Mouse (Mus musculus): Measurements from ENCODE around the gene Qpctl. TPM values are rescaled to one million over a fixed set of nuclear protein-coding genes. Genes with fewer than 3 reads are reported as not detected.

The Qpctl gene
- polyA plus RNA-seq, 1 experiment from 2014 or later = 13.1 TPM

- Histone ChIP-seq H3K9me3 (ENCODE audit: low read depth, low read length) (no peaks in the 10 kb centered on the region), H3K4me1 (ENCODE audit: insufficient read depth) (no peaks in the 10 kb centered on the region), H3K27me3 (ENCODE audit: insufficient read depth, low read length) (no peaks in the 10 kb centered on the region), H3K4me3 (ENCODE audit: low read depth, low read length) (no peak overlapping the region), H3K36me3 (ENCODE audit: insufficient read depth) (peaks cover 12% of the 10 kb centered on the region; the same call in 1 of the 2 replicates), H3K4me2 (no peak overlapping the region), H3K9ac (no peak overlapping the region), H3K27ac (ENCODE audit: low read depth) (no peak overlapping the region)
- WGBS = 88% methylated on average over 5 of the region's 5 CpGs
- DNase-seq (no peak), ATAC-seq (ENCODE audit: insufficient read depth) (no peak)
- TF ChIP-seq CTCF (IDR thresholded peaks at IDR 0.05; ENCODE audit: low read depth) = no peak
Measured at GRCm38 (mm10) chr7:19129396-19129795, 19.7 kb downstream of the Qpctl start.

DNA sequence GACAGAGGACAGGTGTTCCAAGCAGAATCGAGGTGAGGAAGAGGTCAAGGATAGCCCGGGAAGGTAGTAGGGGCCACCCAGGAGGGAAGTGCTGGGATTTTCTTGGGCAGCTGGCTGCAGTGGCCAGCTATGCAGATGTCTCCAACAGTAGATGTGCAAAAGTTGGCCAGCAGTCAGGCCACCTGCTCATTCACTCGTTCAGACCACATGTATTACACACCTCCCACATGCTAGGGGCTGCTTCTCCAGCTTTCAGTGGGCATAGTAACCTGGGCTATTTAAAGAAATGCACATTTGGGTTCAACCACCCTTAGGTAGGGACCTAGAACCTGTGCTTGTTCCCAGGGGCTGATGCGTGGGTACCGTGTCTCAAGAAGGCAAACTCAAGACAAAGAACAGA lies 21.3 kb downstream of the Qpctl start:
- no peak for TF ChIP-seq CTCF (IDR thresholded peaks at IDR 0.05; ENCODE audit: low read depth)
- 77% methylated on average over 5 of the region's 5 CpGs for WGBS
- ATAC-seq (ENCODE audit: insufficient read depth) = no peak
- no peak overlapping the region for H3K4me2 ChIP-seq
- DNase-seq = no peak
- H3K27ac ChIP-seq (ENCODE audit: low read depth) = no peak overlapping the region
- H3K9ac ChIP-seq = no peak overlapping the region
- H3K4me3 ChIP-seq (ENCODE audit: low read depth, low read length) = no peak overlapping the region
- H3K4me1 ChIP-seq (ENCODE audit: insufficient read depth) = no peaks in the 10 kb centered on the region
- no peaks in the 10 kb centered on the region for H3K27me3 ChIP-seq (ENCODE audit: insufficient read depth, low read length)
- H3K36me3 ChIP-seq (ENCODE audit: insufficient read depth) = peaks cover 12% of the 10 kb centered on the region; the same call in 1 of the 2 replicates
- H3K9me3 ChIP-seq (ENCODE audit: low read depth, low read length) = no peaks in the 10 kb centered on the region

- no peak for TF ChIP-seq CTCF (IDR thresholded peaks at IDR 0.05; ENCODE audit: low read depth)
- ATAC-seq (ENCODE audit: insufficient read depth) = no peak
- Histone ChIP-seq H3K36me3 (ENCODE audit: insufficient read depth) (peaks cover 12% of the 10 kb centered on the region; the same call in 1 of the 2 replicates), H3K9me3 (ENCODE audit: low read depth, low read length) (no peaks in the 10 kb centered on the region; the same call in 1 of the 2 replicates), H3K4me1 (ENCODE audit: insufficient read depth) (peaks cover 7% of the 10 kb centered on the region; the same call in 1 of the 2 replicates), H3K9ac (no peak overlapping the region), H3K27me3 (ENCODE audit: insufficient read depth, low read length) (no peaks in the 10 kb centered on the region), H3K4me2 (no peak overlapping the region), H3K4me3 (ENCODE audit: low read depth, low read length) (no peak overlapping the region), H3K27ac (ENCODE audit: low read depth) (no peak overlapping the region)
- DNase-seq = no peak
- 89% methylated on average over 6 of the region's 6 CpGs for WGBS
Measured at GRCm38 (mm10) chr7:19124713-19125112, 24.4 kb downstream of the Qpctl start.

DNA sequence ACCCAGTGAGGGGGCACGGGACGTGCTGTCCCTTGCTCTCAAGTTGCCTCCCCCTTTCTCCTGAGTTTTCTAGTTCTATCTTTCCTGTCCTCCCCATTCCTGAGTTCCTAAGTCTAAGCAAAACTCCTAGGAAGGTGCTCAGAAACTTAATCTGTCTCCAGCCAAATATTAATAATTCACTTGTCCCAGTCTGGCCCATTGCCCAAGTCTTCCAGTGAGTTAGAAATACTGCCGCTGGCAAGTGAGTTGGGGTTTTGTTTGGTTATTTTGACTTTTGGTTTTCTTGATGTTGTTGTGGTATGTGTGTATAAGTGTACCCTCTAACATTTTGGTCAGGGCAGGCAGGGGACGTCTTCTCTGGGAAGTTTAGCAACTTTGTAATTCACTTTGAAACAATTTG lies 27.4 kb downstream of the Qpctl start:
- H3K4me1 ChIP-seq (ENCODE audit: insufficient read depth) = peaks cover 12% of the 10 kb centered on the region; the same call in 1 of the 2 replicates
- no peaks in the 10 kb centered on the region for H3K27me3 ChIP-seq (ENCODE audit: insufficient read depth, low read length)
- no peak overlapping the region for H3K27ac ChIP-seq (ENCODE audit: low read depth)
- 86% methylated on average over 4 of the region's 4 CpGs for WGBS
- DNase-seq (no peak), ATAC-seq (ENCODE audit: insufficient read depth) (no peak)
- no peak overlapping the region for H3K4me3 ChIP-seq (ENCODE audit: low read depth, low read length)
- H3K9me3 ChIP-seq (ENCODE audit: low read depth, low read length) = peaks cover 8% of the 10 kb centered on the region
- H3K4me2 ChIP-seq = no peak overlapping the region
- no peak overlapping the region for H3K9ac ChIP-seq
- H3K36me3 ChIP-seq (ENCODE audit: insufficient read depth) = peaks cover 4% of the 10 kb centered on the region; the same call in 1 of the 2 replicates
- no peak for TF ChIP-seq CTCF (IDR thresholded peaks at IDR 0.05; ENCODE audit: low read depth)

DNA sequence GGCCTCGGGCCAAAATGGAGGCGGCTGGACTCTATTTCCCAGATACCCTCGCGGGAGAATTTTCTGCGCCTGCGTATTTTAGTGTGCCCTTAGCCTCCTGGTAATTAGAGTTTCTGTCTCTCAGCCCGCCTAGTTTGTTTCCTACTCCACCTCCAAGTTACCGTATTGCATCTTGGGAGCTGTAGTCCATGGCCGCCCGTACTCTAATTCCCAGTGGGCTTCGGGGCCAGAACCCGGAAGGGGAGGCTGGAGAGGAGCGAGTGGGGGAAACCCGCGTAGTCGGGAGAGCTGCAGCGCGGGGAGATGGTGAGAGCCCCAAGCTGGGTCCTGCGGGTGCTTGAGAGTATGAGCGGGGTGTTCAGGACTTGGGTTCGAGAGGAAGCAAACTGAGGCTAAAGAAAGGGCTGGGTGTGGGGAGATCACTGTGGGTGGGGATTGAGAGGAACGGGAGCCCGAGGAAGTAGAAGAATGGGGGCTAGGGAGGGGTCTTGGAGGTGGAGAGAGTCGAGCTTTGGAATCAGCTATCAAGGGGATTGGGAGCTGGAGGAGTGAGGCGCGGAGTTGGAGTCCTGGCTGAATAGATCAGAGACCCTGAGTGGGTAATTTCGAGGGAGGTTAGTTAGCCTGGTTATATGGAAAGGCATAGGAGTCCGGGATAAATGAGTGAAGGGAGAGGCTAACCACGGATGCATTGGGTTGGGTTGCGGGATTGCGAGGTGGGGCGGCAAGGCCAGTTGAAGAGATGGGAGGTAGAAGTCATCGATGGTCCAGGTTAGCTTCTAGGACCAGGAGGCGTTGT lies 29.3 kb downstream of the Qpctl start, which contains the start of gene Fbxo46:
TSS of gene Fbxo46 (plus strand) at position 229 of the 799 bp plus-strand sequence.
- peaks cover 8% of the 10 kb centered on the region for H3K9me3 ChIP-seq (ENCODE audit: low read depth, low read length)
- H3K27ac ChIP-seq (ENCODE audit: low read depth) = no peak within 1 kb of the TSS
- no peak for TF ChIP-seq CTCF (IDR thresholded peaks at IDR 0.05; ENCODE audit: low read depth)
- H3K4me1 ChIP-seq (ENCODE audit: insufficient read depth) = peaks cover 12% of the 10 kb centered on the region; the same call in 1 of the 2 replicates
- H3K9ac ChIP-seq = peak within 1 kb of the TSS; percentile 63
- ATAC-seq (ENCODE audit: insufficient read depth) = peak; percentile 97
- H3K4me3 ChIP-seq (ENCODE audit: low read depth, low read length) = peak within 1 kb of the TSS; percentile 67
- DNase-seq = peak; percentile 99
- no peaks in the 10 kb centered on the region for H3K27me3 ChIP-seq (ENCODE audit: insufficient read depth, low read length)
- 2% methylated on average over 34 of the region's 34 CpGs for WGBS
- H3K4me2 ChIP-seq = peak within 1 kb of the TSS; percentile 91
- H3K36me3 ChIP-seq (ENCODE audit: insufficient read depth) = no peaks in the 10 kb centered on the region

DNA sequence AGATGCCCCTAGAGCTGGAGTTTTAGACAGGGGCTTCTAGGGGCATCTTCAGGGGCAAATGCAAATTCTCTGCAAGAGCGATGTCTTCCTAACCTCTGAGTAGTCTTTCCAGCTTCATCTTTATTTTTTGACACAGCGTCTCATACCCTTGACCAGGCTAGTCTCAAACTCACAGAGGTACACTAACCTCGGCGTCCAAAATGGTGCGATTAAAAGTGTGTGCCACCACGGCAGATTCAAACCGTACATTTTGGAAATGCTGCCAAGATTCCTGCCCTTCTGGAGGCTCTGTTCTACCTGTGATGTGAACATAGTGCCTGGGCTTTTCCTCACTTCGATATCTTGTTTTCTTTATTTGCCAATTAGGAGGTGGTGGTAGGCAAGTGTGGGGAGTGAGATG lies 30.0 kb downstream of the Qpctl start:
- 91% methylated on average over 8 of the region's 8 CpGs for WGBS
- Histone ChIP-seq H3K4me3 (ENCODE audit: low read depth, low read length) (peak overlapping the region; percentile 67; the same call in 1 of the 2 replicates), H3K36me3 (ENCODE audit: insufficient read depth) (no peaks in the 10 kb centered on the region), H3K4me2 (peak overlapping the region; percentile 91; the same call in 1 of the 2 replicates), H3K4me1 (ENCODE audit: insufficient read depth) (peaks cover 12% of the 10 kb centered on the region; the same call in 1 of the 2 replicates), H3K27ac (ENCODE audit: low read depth) (no peak overlapping the region), H3K9me3 (ENCODE audit: low read depth, low read length) (peaks cover 8% of the 10 kb centered on the region), H3K27me3 (ENCODE audit: insufficient read depth, low read length) (no peaks in the 10 kb centered on the region), H3K9ac (no peak overlapping the region)
- no peak for TF ChIP-seq CTCF (IDR thresholded peaks at IDR 0.05; ENCODE audit: low read depth)
- no peak for DNase-seq
- peak; percentile 13; the same call in 1 of the 2 replicates for ATAC-seq (ENCODE audit: insufficient read depth)
